Mouse (Mus musculus): Measurements from ENCODE around the gene Fars2. TPM values are rescaled to one million over a fixed set of nuclear protein-coding genes. Genes with fewer than 3 reads are reported as not detected.
"Not testable (repeated sequence)": the region's sequence is repeated elsewhere in the genome, so short reads cannot be mapped to it uniquely, and the experiment has no call there.

Fars2 gene
- polyA plus RNA-seq, 1 experiment from 2014 or later: 22.3 TPM

DNA sequence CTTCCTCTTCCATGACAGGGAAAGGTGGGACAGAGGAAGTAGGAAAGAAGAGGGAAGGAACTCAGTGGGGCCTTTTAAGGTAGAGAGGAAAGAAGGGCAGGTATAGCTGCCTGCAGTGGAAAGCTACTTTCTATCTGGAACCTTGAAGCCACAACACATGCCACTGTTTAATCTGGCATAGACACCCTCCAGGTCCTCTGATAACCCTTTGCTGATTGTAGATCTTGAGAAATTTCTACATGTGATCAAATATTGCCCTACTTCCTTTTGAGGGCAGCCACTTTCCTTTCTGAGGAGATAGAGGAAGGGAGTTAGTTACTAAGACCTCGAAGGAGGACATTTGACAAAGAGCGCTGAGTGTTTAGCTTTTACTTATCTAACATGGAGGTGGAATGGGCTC lies 207.4 kb downstream of the Fars2 start:
- no peak overlapping the region for H3K9ac ChIP-seq (ENCODE audit: low read length)
- H3K9me3 ChIP-seq (ENCODE audit: control insufficient read depth, low read length): no peaks in the 10 kb centered on the region
- H3K27me3 ChIP-seq (ENCODE audit: control insufficient read depth, insufficient read depth, low read length): no peaks in the 10 kb centered on the region
- ATAC-seq (ENCODE audit: insufficient read depth, low FRiP score, low TSS enrichment): no peak
- no peak for DNase-seq (ENCODE audit: low spot score)
- no peak overlapping the region for H3K4me3 ChIP-seq (ENCODE audit: low read depth, low read length)
- H3K27ac ChIP-seq (ENCODE audit: low read depth, low read length): no peak overlapping the region
- H3K4me1 ChIP-seq (ENCODE audit: control insufficient read depth, insufficient read depth, low read length): no peaks in the 10 kb centered on the region
- H3K4me2 ChIP-seq (ENCODE audit: low read depth): no peak overlapping the region
- no peaks in the 10 kb centered on the region for H3K36me3 ChIP-seq (ENCODE audit: control insufficient read depth, insufficient read depth, low read length)
- 94% methylated on average over 2 of the region's 2 CpGs for WGBS

DNA sequence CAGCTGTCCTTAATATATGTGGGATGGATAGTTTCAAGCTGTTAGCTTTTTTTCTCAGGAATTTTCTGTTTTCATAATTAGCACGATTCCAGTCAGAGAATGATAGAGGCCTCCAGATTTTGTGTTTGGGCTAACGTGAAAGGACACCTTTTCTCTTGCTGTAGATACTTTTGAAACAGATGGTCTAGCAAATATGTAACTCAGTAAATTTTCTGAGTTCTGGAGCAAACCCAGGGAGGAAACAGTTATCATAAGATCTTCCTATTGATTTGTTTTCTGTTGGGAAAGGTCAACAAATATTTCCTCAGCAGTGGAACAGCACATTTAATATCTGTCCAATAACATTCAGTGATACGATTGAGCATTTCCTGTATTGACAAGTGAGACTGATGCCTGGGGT lies 209.3 kb downstream of the Fars2 start:
- H3K9me3 ChIP-seq (ENCODE audit: control insufficient read depth, low read length): no peaks in the 10 kb centered on the region
- ATAC-seq (ENCODE audit: insufficient read depth, low FRiP score, low TSS enrichment): no peak
- no peak overlapping the region for H3K9ac ChIP-seq (ENCODE audit: low read length)
- H3K4me3 ChIP-seq (ENCODE audit: low read depth, low read length): no peak overlapping the region
- no peaks in the 10 kb centered on the region for H3K36me3 ChIP-seq (ENCODE audit: control insufficient read depth, insufficient read depth, low read length)
- no peaks in the 10 kb centered on the region for H3K4me1 ChIP-seq (ENCODE audit: control insufficient read depth, insufficient read depth, low read length)
- no peak overlapping the region for H3K4me2 ChIP-seq (ENCODE audit: low read depth)
- no peak overlapping the region for H3K27ac ChIP-seq (ENCODE audit: low read depth, low read length)
- no peaks in the 10 kb centered on the region for H3K27me3 ChIP-seq (ENCODE audit: control insufficient read depth, insufficient read depth, low read length)
- 82% methylated on average over 3 of the region's 3 CpGs for WGBS
- no peak for DNase-seq (ENCODE audit: low spot score)

DNA sequence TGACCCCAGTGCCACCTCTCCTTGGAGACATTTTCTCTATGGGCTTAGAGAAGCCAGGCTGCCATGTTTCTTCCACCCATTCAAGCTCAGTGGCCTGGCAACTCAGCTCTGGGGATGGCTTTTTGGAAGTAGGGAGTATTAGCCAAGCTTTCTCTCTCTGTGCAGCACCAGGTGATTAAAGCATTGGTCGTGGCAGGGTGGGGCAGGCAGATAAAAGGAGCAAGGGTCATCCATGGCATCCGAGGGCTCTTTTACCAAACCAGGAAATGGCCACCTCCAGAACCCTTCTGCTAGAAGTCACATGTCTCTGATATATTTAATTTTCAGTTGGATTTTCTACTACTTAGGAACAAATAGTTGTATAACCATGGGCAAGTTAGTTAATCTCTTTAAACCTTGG lies 212.7 kb downstream of the Fars2 start:
- no peak overlapping the region for H3K4me3 ChIP-seq (ENCODE audit: low read depth, low read length)
- H3K4me1 ChIP-seq (ENCODE audit: control insufficient read depth, insufficient read depth, low read length): no peaks in the 10 kb centered on the region
- H3K27me3 ChIP-seq (ENCODE audit: control insufficient read depth, insufficient read depth, low read length): no peaks in the 10 kb centered on the region
- no peak for DNase-seq (ENCODE audit: low spot score)
- no peaks in the 10 kb centered on the region for H3K36me3 ChIP-seq (ENCODE audit: control insufficient read depth, insufficient read depth, low read length)
- ATAC-seq (ENCODE audit: insufficient read depth, low FRiP score, low TSS enrichment): no peak
- no peak overlapping the region for H3K27ac ChIP-seq (ENCODE audit: low read depth, low read length)
- no peak overlapping the region for H3K4me2 ChIP-seq (ENCODE audit: low read depth)
- WGBS: 81% methylated on average over 2 of the region's 2 CpGs
- H3K9ac ChIP-seq (ENCODE audit: low read length): no peak overlapping the region
- no peaks in the 10 kb centered on the region for H3K9me3 ChIP-seq (ENCODE audit: control insufficient read depth, low read length)

DNA sequence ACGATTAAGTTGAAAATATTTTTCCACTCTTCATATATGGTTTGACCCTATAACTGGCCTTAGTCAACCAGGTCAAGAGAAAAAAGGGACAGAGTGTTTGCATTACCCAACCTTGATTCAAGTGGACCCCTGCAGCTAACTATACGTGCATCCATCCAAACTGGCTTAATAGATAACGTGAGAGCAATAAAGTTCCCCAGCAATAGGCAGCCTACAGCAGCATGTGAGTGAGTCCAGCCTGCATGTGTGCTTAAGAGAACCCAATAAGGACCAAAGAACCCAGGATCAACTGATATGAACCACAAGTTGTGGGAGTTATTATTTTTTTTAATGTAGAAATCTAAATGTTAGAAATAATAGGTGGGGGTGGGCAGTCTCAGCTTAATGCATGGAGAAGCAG lies 213.3 kb downstream of the Fars2 start:
- H3K4me1 ChIP-seq (ENCODE audit: control insufficient read depth, insufficient read depth, low read length): no peaks in the 10 kb centered on the region
- 84% methylated on average over 3 of the region's 3 CpGs for WGBS
- ATAC-seq (ENCODE audit: insufficient read depth, low FRiP score, low TSS enrichment): no peak

DNA sequence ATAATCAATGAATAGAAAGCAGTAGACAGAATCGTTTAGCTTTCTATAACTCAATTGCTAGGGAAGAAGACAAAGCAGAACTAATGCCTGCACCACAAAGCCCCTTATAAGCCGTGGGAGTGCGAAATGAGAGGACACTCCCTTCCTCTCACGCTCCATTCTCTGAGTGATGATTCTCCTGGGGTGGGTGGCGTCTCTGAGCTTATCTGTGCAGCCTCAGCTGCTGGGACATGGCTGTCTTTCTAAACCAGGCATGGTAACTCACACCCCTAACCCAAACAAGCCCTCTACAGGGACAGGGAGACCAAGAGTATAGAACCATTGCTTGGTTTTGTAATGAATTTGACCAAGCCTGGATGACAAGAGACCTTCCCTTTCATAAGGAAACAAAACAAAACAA lies 217.5 kb downstream of the Fars2 start:
- Histone ChIP-seq H3K4me2 (ENCODE audit: low read depth) (no peak overlapping the region), H3K9me3 (ENCODE audit: control insufficient read depth, low read length) (no peaks in the 10 kb centered on the region)
- 65% methylated on average over 5 of the region's 5 CpGs for WGBS

More for the DNA sequence above, 213.3 kb downstream of the Fars2 start:
- Histone ChIP-seq H3K9me3 (ENCODE audit: control insufficient read depth, low read length) (no peaks in the 10 kb centered on the region), H3K27me3 (ENCODE audit: control insufficient read depth, insufficient read depth, low read length) (no peaks in the 10 kb centered on the region), H3K4me3 (ENCODE audit: low read depth, low read length) (no peak overlapping the region), H3K4me2 (ENCODE audit: low read depth) (no peak overlapping the region), H3K9ac (ENCODE audit: low read length) (no peak overlapping the region), H3K27ac (ENCODE audit: low read depth, low read length) (no peak overlapping the region), H3K36me3 (ENCODE audit: control insufficient read depth, insufficient read depth, low read length) (no peaks in the 10 kb centered on the region)
- DNase-seq (ENCODE audit: low spot score): no peak

DNA sequence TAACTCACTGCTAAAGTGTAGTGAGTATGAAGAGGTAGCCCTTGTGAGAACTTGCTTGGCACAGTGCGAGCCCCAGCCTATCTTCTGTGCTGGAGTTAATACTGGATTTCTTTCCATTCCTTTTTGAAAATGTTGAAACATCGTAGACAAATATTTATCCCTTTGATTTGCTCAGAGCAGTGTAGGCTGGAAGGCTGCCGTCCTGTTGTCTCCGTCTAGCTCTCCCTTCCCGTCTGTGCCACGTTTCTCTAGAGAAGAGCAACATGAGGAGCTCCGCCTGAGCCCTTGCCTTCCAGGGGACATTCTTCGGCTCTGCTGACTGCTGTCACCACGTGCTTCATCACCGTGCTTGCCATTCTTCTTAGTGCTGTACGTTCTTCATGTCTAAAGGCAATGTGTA lies 234.3 kb downstream of the Fars2 start:
- ATAC-seq (ENCODE audit: insufficient read depth, low FRiP score, low TSS enrichment) (no peak), DNase-seq (ENCODE audit: low spot score) (no peak)
- Histone ChIP-seq H3K4me3 (ENCODE audit: low read depth, low read length) (no peak overlapping the region), H3K27ac (ENCODE audit: low read depth, low read length) (no peak overlapping the region), H3K4me2 (ENCODE audit: low read depth) (no peak overlapping the region), H3K4me1 (ENCODE audit: control insufficient read depth, insufficient read depth, low read length) (no peaks in the 10 kb centered on the region), H3K36me3 (ENCODE audit: control insufficient read depth, insufficient read depth, low read length) (no peaks in the 10 kb centered on the region), H3K9me3 (ENCODE audit: control insufficient read depth, low read length) (no peaks in the 10 kb centered on the region), H3K9ac (ENCODE audit: low read length) (no peak overlapping the region), H3K27me3 (ENCODE audit: control insufficient read depth, insufficient read depth, low read length) (no peaks in the 10 kb centered on the region)
- 78% methylated on average over 11 of the region's 11 CpGs for WGBS

More for the DNA sequence above, 217.5 kb downstream of the Fars2 start:
- H3K27me3 ChIP-seq (ENCODE audit: control insufficient read depth, insufficient read depth, low read length): no peaks in the 10 kb centered on the region
- H3K9ac ChIP-seq (ENCODE audit: low read length): no peak overlapping the region
- H3K4me1 ChIP-seq (ENCODE audit: control insufficient read depth, insufficient read depth, low read length): no peaks in the 10 kb centered on the region
- ATAC-seq (ENCODE audit: insufficient read depth, low FRiP score, low TSS enrichment) (no peak), DNase-seq (ENCODE audit: low spot score) (no peak)
- H3K36me3 ChIP-seq (ENCODE audit: control insufficient read depth, insufficient read depth, low read length): no peaks in the 10 kb centered on the region
- H3K27ac ChIP-seq (ENCODE audit: low read depth, low read length): no peak overlapping the region
- H3K4me3 ChIP-seq (ENCODE audit: low read depth, low read length): no peak overlapping the region

DNA sequence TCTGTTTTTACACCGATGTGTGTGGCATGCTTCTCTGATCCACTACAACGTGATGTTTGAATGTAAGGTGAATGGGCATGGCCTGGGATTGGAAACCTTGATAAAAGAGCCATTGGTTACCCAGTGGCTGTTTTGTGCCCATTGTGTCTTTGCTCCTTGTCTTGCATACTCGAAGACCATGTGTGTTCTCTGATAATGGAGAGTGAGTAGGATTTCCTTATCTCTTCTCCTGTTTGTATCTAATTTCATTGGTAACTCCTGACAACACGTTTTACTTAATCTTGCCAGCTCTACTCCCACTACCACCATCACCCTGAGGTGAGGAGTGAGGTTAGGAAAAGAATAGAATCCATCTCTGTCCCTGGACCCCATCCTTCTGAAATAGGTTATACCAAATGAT lies 240.3 kb downstream of the Fars2 start:
- Histone ChIP-seq H3K4me2 (ENCODE audit: low read depth) (no peak overlapping the region), H3K9ac (ENCODE audit: low read length) (no peak overlapping the region), H3K36me3 (ENCODE audit: control insufficient read depth, insufficient read depth, low read length) (no peaks in the 10 kb centered on the region), H3K9me3 (ENCODE audit: control insufficient read depth, low read length) (no peaks in the 10 kb centered on the region), H3K27me3 (ENCODE audit: control insufficient read depth, insufficient read depth, low read length) (no peaks in the 10 kb centered on the region), H3K4me3 (ENCODE audit: low read depth, low read length) (no peak overlapping the region), H3K27ac (ENCODE audit: low read depth, low read length) (no peak overlapping the region), H3K4me1 (ENCODE audit: control insufficient read depth, insufficient read depth, low read length) (no peaks in the 10 kb centered on the region)
- WGBS: 82% methylated on average over 4 of the region's 4 CpGs
- DNase-seq (ENCODE audit: low spot score): no peak
- ATAC-seq (ENCODE audit: insufficient read depth, low FRiP score, low TSS enrichment): no peak

DNA sequence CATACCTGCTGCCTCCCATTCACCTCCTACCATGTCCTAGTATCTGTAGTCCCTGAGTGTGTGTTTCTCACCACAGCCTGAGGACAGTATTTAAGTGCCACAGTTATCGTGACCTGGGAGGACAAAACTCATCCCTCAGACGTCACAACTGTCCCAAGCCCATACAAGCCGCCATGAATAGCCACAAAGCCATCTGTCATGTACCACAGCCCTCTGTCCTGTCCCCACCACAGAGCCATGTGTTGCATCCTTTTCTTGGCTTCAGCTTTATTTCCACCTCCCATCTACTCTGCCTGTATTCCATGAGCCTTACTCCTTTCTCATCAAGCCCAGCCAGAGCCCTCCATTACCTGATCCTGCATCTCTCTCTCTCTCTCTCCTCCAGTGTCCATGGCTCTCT lies 244.2 kb downstream of the Fars2 start:
- DNase-seq (ENCODE audit: low spot score) (no peak), ATAC-seq (ENCODE audit: insufficient read depth, low FRiP score, low TSS enrichment) (no peak)
- Histone ChIP-seq H3K27ac (ENCODE audit: low read depth, low read length) (no peak overlapping the region), H3K27me3 (ENCODE audit: control insufficient read depth, insufficient read depth, low read length) (no peaks in the 10 kb centered on the region), H3K4me3 (ENCODE audit: low read depth, low read length) (no peak overlapping the region), H3K36me3 (ENCODE audit: control insufficient read depth, insufficient read depth, low read length) (no peaks in the 10 kb centered on the region), H3K4me2 (ENCODE audit: low read depth) (no peak overlapping the region), H3K9me3 (ENCODE audit: control insufficient read depth, low read length) (no peaks in the 10 kb centered on the region), H3K9ac (ENCODE audit: low read length) (no peak overlapping the region), H3K4me1 (ENCODE audit: control insufficient read depth, insufficient read depth, low read length) (no peaks in the 10 kb centered on the region)
- WGBS: 85% methylated on average over 3 of the region's 3 CpGs

DNA sequence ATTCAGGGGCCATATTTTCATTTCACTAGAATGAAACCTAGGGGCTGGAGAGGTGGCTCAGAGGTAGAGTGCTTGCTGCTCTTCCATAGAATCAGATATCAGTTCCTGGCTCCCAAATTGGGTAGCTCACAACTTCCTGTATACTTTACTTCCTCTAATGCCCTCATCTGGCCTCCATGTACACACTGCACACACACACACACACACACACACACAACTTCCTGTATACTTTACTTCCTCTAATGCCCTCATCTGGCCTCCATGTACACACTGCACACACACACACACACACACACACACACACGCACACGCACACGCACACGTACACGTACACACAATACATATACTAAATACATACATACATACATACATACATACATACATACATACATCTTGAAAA lies 248.5 kb downstream of the Fars2 start:
- not testable (repeated sequence) for H3K36me3 ChIP-seq (ENCODE audit: control insufficient read depth, insufficient read depth, low read length); H3K9me3 ChIP-seq (ENCODE audit: control insufficient read depth, low read length); H3K27ac ChIP-seq (ENCODE audit: low read depth, low read length); H3K4me2 ChIP-seq (ENCODE audit: low read depth); H3K4me1 ChIP-seq (ENCODE audit: control insufficient read depth, insufficient read depth, low read length); H3K27me3 ChIP-seq (ENCODE audit: control insufficient read depth, insufficient read depth, low read length); H3K9ac ChIP-seq (ENCODE audit: low read length); ATAC-seq (ENCODE audit: insufficient read depth, low FRiP score, low TSS enrichment); DNase-seq (ENCODE audit: low spot score); H3K4me3 ChIP-seq (ENCODE audit: low read depth, low read length)
- over 99% methylated on average over 5 of the region's 5 CpGs for WGBS

Data from neural tube, embryonic 11.5 days (tissue).